8 mouse cellular contexts compared by ENCODE assay signal in genomic region chr4:149425801-149426292, GRCm38 (mm10). TPM values are rescaled to one million over a fixed set of nuclear protein-coding genes. Genes with fewer than 3 reads are reported as not detected.
DNase-seq lines count a peak whose midpoint lies in the region; ATAC-seq and TF ChIP-seq lines count a peak whose summit lies in the region.

No protein-coding gene starts in this region.

- H3K36me3 ChIP-seq in hindbrain, embryonic 13.5 days, result no peaks in the 10 kb centered on the region
- H3K36me3 ChIP-seq in liver, adult 2 months (ENCODE audit: control insufficient read depth, insufficient read depth, low read length), result no peaks in the 10 kb centered on the region

- peaks cover 26% of the 10 kb centered on the region for H3K79me2 ChIP-seq in liver, adult 2 months (ENCODE audit: control insufficient read depth, insufficient read depth, low read length)

- H3K27ac ChIP-seq in left cerebral cortex, adult 2 months, result peak overlapping the region; percentile 99
- peak overlapping the region; percentile 97 for H3K27ac ChIP-seq in cortical plate, adult 2 months (ENCODE audit: insufficient read depth, low read length)
- peak overlapping the region; percentile 99 for H3K27ac ChIP-seq in hindbrain, embryonic 13.5 days
- H3K27ac ChIP-seq in liver, adult 2 months (replicated peaks; ENCODE audit: insufficient read depth, low read depth, low read length), result peak overlapping the region; percentile 98

- no peak for TF ChIP-seq POLR2A in cortical plate, adult 2 months (IDR thresholded peaks at IDR 0.05; ENCODE audit: extremely low read depth, insufficient read depth, low read length)
- TF ChIP-seq POLR2A in liver, adult 2 months (IDR thresholded peaks at IDR 0.05; ENCODE audit: extremely low read depth, insufficient read depth, low read length), result no peak

- DNase-seq in left cerebral cortex, adult 2 months (ENCODE audit: extremely low spot score in 1 of 2, low spot score in 2 of 2), result peak in 1 of 2 experiments; percentile 25
- no peak for DNase-seq in left cerebral cortex, adult 9 months (ENCODE audit: low spot score in 2 of 2)
- DNase-seq in Muller cell, postnatal 12 days (ENCODE audit: inconsistent ontology term), result peak; percentile 63
- peak; percentile 37 for DNase-seq in liver, adult 2 months (ENCODE audit: extremely low read depth, low read depth, low spot score)
- DNase-seq in naive thymus-derived CD4-positive, alpha-beta T cell, adult 2 months (ENCODE audit: low read depth), result peak; percentile 49
- no peak for DNase-seq in thymus, postnatal 0 days (ENCODE audit: low spot score)

- no peak for TF ChIP-seq CTCF in left cerebral cortex, adult 2 months (IDR thresholded peaks at IDR 0.05)
- no peak for TF ChIP-seq CTCF in cortical plate, adult 2 months (IDR thresholded peaks at IDR 0.05; ENCODE audit: extremely low read depth, insufficient read depth, low read length)
- TF ChIP-seq CTCF in liver, adult 2 months (IDR thresholded peaks at IDR 0.05; ENCODE audit: low read depth, low read length), result no peak

- peak; percentile 31 for ATAC-seq in hindbrain, embryonic 13.5 days (ENCODE audit: low FRiP score)

- no peaks in the 10 kb centered on the region for H3K27me3 ChIP-seq in hindbrain, embryonic 13.5 days
- no peaks in the 10 kb centered on the region for H3K27me3 ChIP-seq in liver, adult 2 months (ENCODE audit: control insufficient read depth, insufficient read depth, low read length)

- peaks cover 6% of the 10 kb centered on the region for H3K4me1 ChIP-seq in cortical plate, adult 2 months (ENCODE audit: control insufficient read depth, insufficient read depth, low read length)
- H3K4me1 ChIP-seq in hindbrain, embryonic 13.5 days (replicated peaks), result peaks cover 37% of the 10 kb centered on the region
- peaks cover 2% of the 10 kb centered on the region; the same call in 1 of the 2 replicates for H3K4me1 ChIP-seq in liver, adult 2 months (ENCODE audit: control insufficient read depth, insufficient read depth, low read length)

- intact Hi-C loops in left cerebral cortex, adult 2 months (cut with DNase I), result loop anchor here (2.0 kb wide), 3 partner anchors 19 to 119 kb away; partner anchors contain the start of gene Kif1b

- peak overlapping the region; percentile 95 for H3K9ac ChIP-seq in hindbrain, embryonic 13.5 days
- peak overlapping the region; percentile 95 for H3K9ac ChIP-seq in liver, adult 2 months (ENCODE audit: low read depth, low read length)

- peak overlapping the region; percentile 89 for H3K4me2 ChIP-seq in hindbrain, embryonic 13.5 days

- under 1% methylated on average over 35 of the region's 35 CpGs for WGBS in hindbrain, embryonic 13.5 days
- WGBS in liver, adult 2 months, result under 1% methylated on average over 35 of the region's 35 CpGs

- no peaks in the 10 kb centered on the region for H3K9me3 ChIP-seq in hindbrain, embryonic 13.5 days

- peak overlapping the region; percentile 99 for H3K4me3 ChIP-seq in left cerebral cortex, adult 2 months
- peak overlapping the region; percentile 74 for H3K4me3 ChIP-seq in cortical plate, adult 2 months (ENCODE audit: insufficient read depth, low read length)
- peak overlapping the region; percentile 96 for H3K4me3 ChIP-seq in hindbrain, embryonic 13.5 days
- peak overlapping the region; percentile 98 for H3K4me3 ChIP-seq in liver, adult 2 months (ENCODE audit: insufficient read depth, low read depth, low read length)

RNA-seq across cellular contexts. Expression of gene Ube4b, which starts 0.7 kb away (rescaled TPM):
- 100 to 1,000 TPM; 110 TPM for total RNA-seq in left cerebral cortex, adult 2 months (2021)
- polyA plus RNA-seq in cortical plate, adult 2 months (2012; rRNA removed), result 99.9 and 105 TPM in 2 replicates
- polyA plus RNA-seq in hindbrain, embryonic 13.5 days (2015; fragmentation: Nextera tagmentation; extraction: Ambion mirVana), result 56.5 and 59.5 TPM in 2 replicates
- 22.4 and 23.3 TPM in 2 replicates for total RNA-seq in liver, adult 2 months (2014; rRNA removed)
- polyA plus RNA-seq in liver, adult 2 months (2012; rRNA removed), result 28.2 and 30.0 TPM in 2 replicates
- 27.3 and 28.5 TPM in 2 replicates for polyA plus RNA-seq in thymus, postnatal 0 days (2015; fragmentation: Nextera tagmentation; extraction: Ambion mirVana)

RNA-seq across cellular contexts. Expression of gene Rbp7, which starts 28.9 kb away (rescaled TPM):
- total RNA-seq in left cerebral cortex, adult 2 months (2021), result not detected
- polyA plus RNA-seq in cortical plate, adult 2 months (2012; rRNA removed), result 0.84 TPM in 1 of 2 replicates, not detected in the other
- not detected in 2 replicates for polyA plus RNA-seq in hindbrain, embryonic 13.5 days (2015; fragmentation: Nextera tagmentation; extraction: Ambion mirVana)
- total RNA-seq in liver, adult 2 months (2014; rRNA removed), result not detected in 2 replicates
- polyA plus RNA-seq in liver, adult 2 months (2012; rRNA removed), result not detected in 2 replicates
- 12.6 and 18.0 TPM in 2 replicates for polyA plus RNA-seq in thymus, postnatal 0 days (2015; fragmentation: Nextera tagmentation; extraction: Ambion mirVana)

RNA-seq across cellular contexts. Expression of gene Tmem274, which starts 51.3 kb away (rescaled TPM):
- not detected for total RNA-seq in left cerebral cortex, adult 2 months (2021)
- polyA plus RNA-seq in cortical plate, adult 2 months (2012; rRNA removed), result not detected in 2 replicates
- polyA plus RNA-seq in hindbrain, embryonic 13.5 days (2015; fragmentation: Nextera tagmentation; extraction: Ambion mirVana), result 0.69 TPM in 1 of 2 replicates, not detected in the other
- not detected in 2 replicates for total RNA-seq in liver, adult 2 months (2014; rRNA removed)
- not detected in 2 replicates for polyA plus RNA-seq in liver, adult 2 months (2012; rRNA removed)
- 0.31 TPM in 1 of 2 replicates, not detected in the other for polyA plus RNA-seq in thymus, postnatal 0 days (2015; fragmentation: Nextera tagmentation; extraction: Ambion mirVana)

RNA-seq across cellular contexts. Expression of gene Nmnat1, which starts 59.2 kb away (rescaled TPM):
- 10 to 100 TPM in 1 of 2 experiments, 1 to 10 TPM in 1; 9.9 to 12.8 TPM for total RNA-seq in left cerebral cortex, adult 2 months (2021)
- polyA plus RNA-seq in cortical plate, adult 2 months (2012; rRNA removed), result 8.5 and 9.0 TPM in 2 replicates
- polyA plus RNA-seq in hindbrain, embryonic 13.5 days (2015; fragmentation: Nextera tagmentation; extraction: Ambion mirVana), result 9.2 and 10.3 TPM in 2 replicates
- total RNA-seq in liver, adult 2 months (2014; rRNA removed), result 12.8 and 14.4 TPM in 2 replicates
- 17.4 and 19.8 TPM in 2 replicates for polyA plus RNA-seq in liver, adult 2 months (2012; rRNA removed)
- 13.4 and 15.3 TPM in 2 replicates for polyA plus RNA-seq in thymus, postnatal 0 days (2015; fragmentation: Nextera tagmentation; extraction: Ambion mirVana)

RNA-seq across cellular contexts. Expression of gene Lzic, which starts 59.2 kb away (rescaled TPM):
- total RNA-seq in left cerebral cortex, adult 2 months (2021), result 10 to 100 TPM; 16.8 to 17.6 TPM
- polyA plus RNA-seq in cortical plate, adult 2 months (2012; rRNA removed), result 9.0 and 9.2 TPM in 2 replicates
- polyA plus RNA-seq in hindbrain, embryonic 13.5 days (2015; fragmentation: Nextera tagmentation; extraction: Ambion mirVana), result 42.4 and 45.1 TPM in 2 replicates
- 5.3 and 5.6 TPM in 2 replicates for total RNA-seq in liver, adult 2 months (2014; rRNA removed)
- 3.5 and 5.7 TPM in 2 replicates for polyA plus RNA-seq in liver, adult 2 months (2012; rRNA removed)
- polyA plus RNA-seq in thymus, postnatal 0 days (2015; fragmentation: Nextera tagmentation; extraction: Ambion mirVana), result 62.8 and 66.6 TPM in 2 replicates

Comparison
In these comparisons a context has a peak if more than half of its experiments do, and no peak if none do; other contexts are left out.
1. DNase-seq: peak in Muller cell, postnatal 12 days (single experiment), liver, adult 2 months (single experiment) and naive thymus-derived CD4-positive, alpha-beta T cell, adult 2 months (single experiment); none in left cerebral cortex, adult 9 months (0 of 2) and thymus, postnatal 0 days (single experiment).
2. Peak in every context shown above with its lines, with median percentiles within 50 percentile points of each other: H3K27ac ChIP-seq and H3K4me3 ChIP-seq.